Mouse (Mus musculus) fibroblast of lung, adult 2 months (primary cell): ENCODE measurements around the gene Tram1l1.
"Not testable (repeated sequence)": the region's sequence is repeated elsewhere in the genome, so short reads cannot be mapped to it uniquely, and the experiment has no call there.

Experiments
- DNase-seq: peaks from one replicate; pipeline ENCODE4 v3.0.0-alpha.2; 2011; ENCODE audit warnings: low read depth

Gene Tram1l1

GRCm38 (mm10) chr3:124320821-124321576 lies at the start of gene Tram1l1:
Gene Tram1l1 (plus strand): TSS chr3:124320855.
- DNase-seq, result no peak

- DNase-seq, result no peak
These were observed 49.4 kb upstream of the Tram1l1 start for GRCm38 (mm10) chr3:124271229-124271628.

GRCm38 (mm10) chr3:124271668-124272067 lies 49.0 kb upstream of the Tram1l1 start:
- DNase-seq, result no peak

- no peak for DNase-seq
These were observed 48.1 kb upstream of the Tram1l1 start for GRCm38 (mm10) chr3:124272465-124273089.

DNA sequence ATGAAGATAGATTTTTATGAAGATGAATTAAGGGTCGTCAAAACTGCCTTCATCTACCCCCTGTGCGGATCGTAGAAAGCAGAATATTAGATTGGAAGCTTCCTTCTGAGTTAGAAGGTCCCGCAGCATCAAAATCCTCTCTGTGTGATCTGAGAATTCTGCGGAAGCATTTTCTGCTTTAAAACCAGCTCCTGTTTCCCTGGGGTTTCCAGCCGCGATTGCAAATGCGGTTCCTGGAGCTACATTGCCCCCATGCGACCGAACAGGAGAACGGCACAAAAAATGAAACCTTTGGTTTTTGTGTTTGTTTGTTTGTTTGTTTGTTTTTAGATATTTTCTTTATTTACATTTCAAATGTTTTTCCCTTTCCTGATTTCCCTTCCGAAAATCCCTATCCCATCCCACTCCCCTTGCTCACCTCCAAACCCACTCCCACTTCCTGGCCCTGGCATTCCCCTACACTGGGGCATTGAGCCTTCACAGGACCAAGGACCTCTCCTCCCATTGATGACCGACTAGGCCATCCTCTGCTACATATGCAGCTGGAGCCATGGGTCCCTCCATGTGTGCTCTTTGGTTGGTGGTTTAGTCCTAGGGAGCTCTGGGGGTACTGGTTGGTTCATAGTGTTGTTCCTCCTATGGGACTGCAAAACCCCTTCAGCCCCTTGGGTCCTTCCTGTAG lies 45.6 kb upstream of the Tram1l1 start:
- DNase-seq, result peak; percentile 3

DNA sequence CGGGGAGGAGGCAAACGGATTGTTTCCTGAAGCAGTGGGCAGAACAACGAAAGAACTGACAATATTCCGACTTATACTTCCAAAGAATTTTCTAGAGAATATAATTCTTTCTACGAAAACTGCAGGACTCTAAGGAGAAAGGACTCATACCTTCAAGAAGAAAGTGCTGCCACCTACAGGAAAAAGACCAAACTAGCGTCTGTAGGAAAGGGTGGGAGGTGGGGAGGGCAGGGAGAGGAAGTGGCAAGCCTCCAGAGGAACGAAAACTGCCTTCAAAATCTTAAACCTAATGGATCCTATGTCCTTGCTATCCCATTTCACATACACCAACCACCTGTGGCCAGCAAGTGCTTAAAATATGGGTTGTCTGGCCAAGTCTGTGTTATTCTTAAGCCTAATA lies 31.7 kb upstream of the Tram1l1 start:
- not testable (repeated sequence) for DNase-seq

GRCm38 (mm10) chr3:124319254-124319653 lies 1.4 kb upstream of the Tram1l1 start:
- DNase-seq, result no peak

DNA sequence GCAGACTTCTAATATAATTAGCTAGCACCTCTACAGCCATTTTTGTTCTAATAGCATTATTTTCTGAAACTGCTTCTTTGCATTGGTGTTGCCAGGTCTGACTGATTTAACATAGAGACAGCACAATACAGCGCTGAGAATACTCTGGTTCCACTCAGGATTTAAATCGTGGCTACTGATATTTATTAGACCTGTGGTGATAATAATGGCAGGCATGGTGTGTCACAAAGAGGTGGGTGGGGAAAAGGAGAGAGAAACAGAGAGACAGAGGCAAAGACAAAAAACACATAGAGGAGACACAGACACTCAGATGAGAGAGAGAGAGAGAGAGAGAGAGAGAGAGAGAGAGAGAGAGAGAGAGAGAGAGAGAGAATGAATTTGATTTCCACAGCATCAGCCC lies 257 bp upstream of the Tram1l1 start:
- DNase-seq, result no peak

GRCm38 (mm10) chr3:124346445-124346844 lies 25.8 kb downstream of the Tram1l1 start:
- no peak for DNase-seq

DNA sequence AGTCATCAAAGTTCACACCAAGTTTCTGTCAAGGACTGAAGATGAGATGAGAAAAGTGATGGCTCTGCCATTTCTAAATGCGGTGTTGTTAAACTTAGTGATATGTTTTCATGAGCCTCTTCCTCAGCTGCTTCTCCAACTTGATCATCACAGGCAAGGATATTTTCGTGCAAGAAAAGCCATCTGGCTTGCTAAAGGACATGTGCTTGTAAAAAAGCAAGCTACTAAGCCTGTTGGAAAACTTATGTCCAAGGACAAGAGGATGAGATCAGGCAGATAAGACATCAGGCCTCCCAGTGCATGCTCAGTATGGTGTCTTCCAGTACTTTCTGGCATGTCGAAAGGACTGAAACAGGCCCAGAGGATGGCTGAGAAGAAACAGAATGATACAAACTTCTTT lies 36.9 kb downstream of the Tram1l1 start:
- no peak for DNase-seq

GRCm38 (mm10) chr3:124372031-124372430 lies 51.4 kb downstream of the Tram1l1 start:
- DNase-seq, result peak; percentile 14
